Mouse (Mus musculus) heart, adult 9 months (tissue): ENCODE results near the gene Ubl3.

Source experiments
- DNase-seq, 2 experiments: peaks; one replicate each; pipeline ENCODE4 v3.0.0; 2022; ENCODE audit warnings: low spot score in 2 of 2

Gene Ubl3

GRCm38 (mm10) chr5:148552187-148553071 lies at the start of gene Ubl3:
Gene Ubl3 (minus strand): TSS chr5:148552789.
- DNase-seq, result peak; percentile 93 to 94

GRCm38 (mm10) chr5:148598376-148598775 lies 45.8 kb upstream of the Ubl3 start:
- DNase-seq, result no peak

DNA sequence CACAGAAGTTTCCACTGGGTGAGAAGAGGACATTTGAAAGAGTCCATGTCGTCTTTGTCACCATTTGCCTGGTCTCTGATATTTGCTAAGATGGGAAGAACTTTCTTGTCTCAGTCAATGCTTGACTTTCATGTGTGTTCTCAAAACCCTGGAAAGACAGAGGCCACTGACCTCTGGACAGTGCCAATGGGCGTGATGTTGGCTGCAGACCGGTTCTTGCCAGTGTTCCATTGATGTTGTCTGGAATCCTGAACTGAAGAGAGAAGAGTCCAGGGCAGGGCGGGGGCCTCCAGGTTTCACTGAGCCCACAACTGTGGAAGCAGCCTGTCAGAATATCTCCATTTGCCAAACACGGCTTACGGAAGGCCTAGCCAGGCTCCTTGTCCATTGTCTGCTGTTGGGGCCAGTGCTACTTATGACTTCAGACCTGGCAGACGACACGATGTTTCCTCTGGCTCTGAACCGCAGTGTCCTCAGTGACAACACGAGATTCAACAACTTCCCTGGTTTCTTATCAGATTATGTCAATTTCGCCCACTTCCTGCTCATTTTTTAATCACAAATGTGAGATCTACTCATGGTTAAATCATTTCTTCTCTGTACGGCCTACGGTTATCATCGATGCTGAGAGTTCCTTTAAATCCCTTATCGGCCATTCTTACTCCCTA lies 43.6 kb upstream of the Ubl3 start:
- DNase-seq, result peak in 1 of 2 experiments; percentile 18

- no peak for DNase-seq
Measured at GRCm38 (mm10) chr5:148595459-148595751, 42.8 kb upstream of the Ubl3 start.

DNA sequence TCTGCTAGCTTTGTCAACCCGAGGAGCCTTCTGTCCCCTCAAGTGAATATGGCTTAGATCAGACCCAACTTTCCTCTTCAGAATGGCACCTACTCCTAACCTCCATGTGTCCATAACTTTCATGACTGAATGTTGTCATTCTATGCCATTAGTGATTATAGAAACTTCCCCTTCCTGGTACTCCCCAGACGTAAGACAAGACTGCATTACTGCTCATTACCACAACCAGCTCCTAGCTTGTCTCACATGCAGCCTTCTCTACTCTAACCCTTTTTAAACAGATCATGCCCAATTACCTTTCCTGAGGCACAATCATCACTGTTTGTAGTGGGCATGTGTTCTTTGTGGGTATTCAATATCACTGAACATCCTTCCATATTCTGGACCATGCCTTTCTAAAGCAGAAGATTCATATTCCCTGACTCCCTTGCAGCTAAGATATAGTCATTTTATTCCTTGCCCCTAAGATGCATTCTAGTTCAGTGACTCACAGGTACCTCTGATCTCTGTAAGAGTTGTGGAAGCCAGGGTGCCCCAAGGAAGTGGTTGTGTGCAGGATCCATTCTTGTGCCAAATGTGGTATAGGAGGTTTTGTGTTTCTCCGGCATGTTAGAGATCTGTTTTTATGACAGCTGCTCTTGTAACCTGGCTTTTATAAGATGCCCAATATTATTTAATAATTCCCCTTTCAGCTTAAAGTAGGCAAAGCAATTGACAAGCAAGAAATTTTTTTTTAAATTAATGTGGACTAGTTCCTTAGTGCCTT lies 42.3 kb upstream of the Ubl3 start:
- DNase-seq, result no peak

- no peak for DNase-seq
Measured at GRCm38 (mm10) chr5:148593607-148594006, 41.0 kb upstream of the Ubl3 start.

DNA sequence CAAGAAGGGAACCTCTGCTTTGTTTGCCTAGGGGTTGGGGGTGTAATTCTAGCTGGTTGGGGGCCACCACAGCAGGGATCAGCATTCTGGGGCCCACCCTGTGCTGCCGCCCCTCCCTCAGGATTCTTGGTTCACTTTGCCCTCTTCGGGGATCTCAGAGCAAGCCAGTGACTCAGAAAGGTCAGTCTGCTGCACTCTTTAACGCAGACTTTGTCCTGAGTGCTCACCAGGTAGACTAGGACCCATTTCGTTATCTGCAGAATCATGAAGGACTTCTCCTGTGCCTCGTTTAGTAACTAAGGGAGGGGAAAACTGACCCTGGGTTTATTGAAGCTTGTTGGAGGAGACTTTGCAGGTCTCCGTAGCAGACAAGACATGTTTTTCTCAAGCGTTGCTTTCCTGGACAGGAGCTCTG lies 38.9 kb upstream of the Ubl3 start:
- DNase-seq, result no peak

DNA sequence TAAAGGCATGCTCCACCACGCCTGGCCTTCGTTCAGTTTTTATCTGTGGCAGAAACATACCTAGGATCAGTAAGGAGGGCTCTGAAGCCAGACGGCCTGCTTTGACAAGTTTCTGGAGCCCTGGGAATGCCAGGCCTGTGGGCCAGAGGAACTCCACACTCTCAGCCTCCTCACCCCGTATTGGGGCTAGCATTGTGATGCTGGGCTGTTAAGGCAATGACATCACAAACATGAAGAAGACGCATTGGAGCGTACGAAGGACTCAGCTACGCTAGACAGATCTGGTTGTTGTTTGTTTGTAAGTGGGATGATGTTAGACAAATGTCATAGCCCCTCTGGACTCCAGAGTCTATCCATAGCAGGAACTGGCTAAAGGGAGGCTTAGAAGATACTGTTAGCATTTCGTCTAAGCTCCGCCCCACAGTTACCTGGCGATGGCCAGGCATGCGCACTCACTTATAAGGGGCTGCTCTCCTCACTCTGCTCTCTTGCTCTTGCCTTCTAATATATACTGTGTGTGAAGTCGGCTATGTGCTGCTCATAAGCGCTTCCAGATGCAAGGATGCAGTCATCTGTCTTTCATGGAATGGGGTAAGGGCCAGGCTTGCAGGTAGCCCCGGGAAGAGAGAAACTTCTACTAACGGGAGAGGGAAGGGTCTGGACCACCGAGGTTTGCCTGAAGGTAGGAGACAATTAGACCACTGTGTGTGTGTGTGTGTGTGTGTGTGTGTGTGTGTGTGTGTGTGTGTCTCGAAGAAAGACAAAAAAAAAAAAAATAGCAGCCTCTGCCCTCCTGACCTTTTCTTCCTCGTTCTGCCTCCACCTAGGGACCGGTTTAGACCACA lies 38.2 kb upstream of the Ubl3 start:
- no peak for DNase-seq

DNA sequence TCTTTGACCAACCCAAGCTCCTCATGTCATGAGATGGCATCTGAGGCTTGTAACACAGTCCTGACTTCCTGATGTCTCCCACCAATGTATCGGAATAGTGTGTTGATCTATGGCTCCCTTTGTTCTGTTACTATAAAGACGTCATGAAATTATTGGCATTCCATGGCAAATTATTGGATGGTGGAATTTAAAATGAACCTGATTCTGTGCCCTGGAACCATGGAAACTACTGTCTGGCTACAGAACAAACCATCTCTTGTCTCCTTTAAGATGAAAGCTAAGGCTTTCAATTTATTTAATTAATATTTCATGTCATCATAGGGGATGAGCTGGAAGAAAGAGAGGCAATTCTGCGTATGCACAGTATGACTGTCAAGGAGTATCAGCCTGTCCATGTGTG lies 36.4 kb upstream of the Ubl3 start:
- no peak for DNase-seq

DNA sequence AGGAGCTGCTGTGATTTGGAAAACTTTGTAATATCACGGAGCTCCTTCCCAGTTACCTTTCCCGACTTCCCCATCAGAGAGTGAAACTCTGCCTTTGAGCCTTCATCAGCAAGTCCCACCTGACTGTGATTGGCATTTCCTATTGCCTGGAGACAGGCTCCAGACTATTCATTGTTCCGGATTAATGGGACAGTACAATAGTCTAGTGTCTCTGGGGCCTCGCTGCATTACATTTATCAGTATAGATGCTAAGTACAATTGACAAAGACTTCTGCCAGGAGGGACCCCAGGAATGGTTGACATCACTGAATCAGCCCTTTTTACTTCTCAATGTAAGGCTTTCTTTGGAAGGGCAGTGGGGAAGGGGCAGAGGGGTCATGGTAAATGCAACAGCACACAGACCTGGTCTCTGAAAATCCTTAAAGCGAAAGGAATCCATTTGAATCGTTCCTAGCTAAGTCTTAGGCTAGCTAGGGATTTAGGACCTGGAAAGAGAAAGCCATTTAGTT lies 35.6 kb upstream of the Ubl3 start:
- no peak for DNase-seq

DNA sequence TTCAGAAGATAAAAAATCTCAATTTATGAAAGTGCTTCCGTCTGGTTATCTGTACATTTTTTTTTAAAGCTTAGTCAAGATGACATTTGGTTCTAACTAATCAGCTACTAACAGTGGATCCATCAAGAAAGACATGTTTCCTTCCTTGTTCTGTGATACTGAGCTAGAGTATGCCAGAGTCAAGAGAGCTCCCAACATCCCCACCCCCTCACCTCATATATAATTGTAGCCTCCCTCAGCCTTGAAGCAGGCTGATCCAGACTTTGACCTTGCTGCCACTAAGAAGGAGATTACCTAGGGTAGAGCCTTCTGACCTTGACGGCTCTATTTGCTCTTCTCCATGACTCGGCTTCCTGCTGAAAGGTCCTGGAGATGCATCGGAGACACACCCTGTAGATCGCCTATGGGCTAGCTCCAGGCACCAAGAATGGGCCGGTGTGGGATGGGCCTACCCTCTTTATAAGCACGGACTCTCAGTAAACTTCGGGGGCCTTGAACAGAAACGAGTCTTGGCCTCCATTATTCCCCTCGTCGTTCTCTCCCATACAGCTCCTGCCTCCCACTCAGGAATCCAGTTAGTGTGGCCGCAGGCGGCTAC lies 27.9 kb upstream of the Ubl3 start:
- DNase-seq, result no peak

- no peak for DNase-seq
Measured at GRCm38 (mm10) chr5:148579156-148579555, 26.6 kb upstream of the Ubl3 start.

GRCm38 (mm10) chr5:148578353-148578752 lies 25.8 kb upstream of the Ubl3 start:
- DNase-seq, result no peak

GRCm38 (mm10) chr5:148577278-148577677 lies 24.7 kb upstream of the Ubl3 start:
- DNase-seq, result no peak

DNA sequence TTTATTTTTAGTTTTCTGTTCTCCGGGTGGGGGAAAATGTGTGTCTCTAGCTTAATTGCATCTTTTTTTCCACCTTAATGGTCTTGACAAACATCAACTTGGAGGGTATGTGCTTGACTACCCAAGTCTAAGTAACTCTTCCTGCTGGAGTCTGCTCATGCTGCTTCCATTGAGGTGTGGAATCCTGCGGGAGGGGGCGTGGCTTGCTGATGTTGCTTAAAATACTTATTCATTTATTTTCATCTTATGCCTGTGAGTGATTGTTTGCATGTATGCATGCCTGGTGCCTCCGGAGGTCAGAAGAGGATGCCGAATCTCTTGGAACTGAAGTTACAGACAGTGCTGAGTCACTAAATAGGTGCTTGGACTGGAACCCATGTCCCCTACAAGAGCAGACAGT lies 22.6 kb upstream of the Ubl3 start:
- no peak for DNase-seq

GRCm38 (mm10) chr5:148572676-148573075 lies 20.1 kb upstream of the Ubl3 start:
- no peak for DNase-seq

DNA sequence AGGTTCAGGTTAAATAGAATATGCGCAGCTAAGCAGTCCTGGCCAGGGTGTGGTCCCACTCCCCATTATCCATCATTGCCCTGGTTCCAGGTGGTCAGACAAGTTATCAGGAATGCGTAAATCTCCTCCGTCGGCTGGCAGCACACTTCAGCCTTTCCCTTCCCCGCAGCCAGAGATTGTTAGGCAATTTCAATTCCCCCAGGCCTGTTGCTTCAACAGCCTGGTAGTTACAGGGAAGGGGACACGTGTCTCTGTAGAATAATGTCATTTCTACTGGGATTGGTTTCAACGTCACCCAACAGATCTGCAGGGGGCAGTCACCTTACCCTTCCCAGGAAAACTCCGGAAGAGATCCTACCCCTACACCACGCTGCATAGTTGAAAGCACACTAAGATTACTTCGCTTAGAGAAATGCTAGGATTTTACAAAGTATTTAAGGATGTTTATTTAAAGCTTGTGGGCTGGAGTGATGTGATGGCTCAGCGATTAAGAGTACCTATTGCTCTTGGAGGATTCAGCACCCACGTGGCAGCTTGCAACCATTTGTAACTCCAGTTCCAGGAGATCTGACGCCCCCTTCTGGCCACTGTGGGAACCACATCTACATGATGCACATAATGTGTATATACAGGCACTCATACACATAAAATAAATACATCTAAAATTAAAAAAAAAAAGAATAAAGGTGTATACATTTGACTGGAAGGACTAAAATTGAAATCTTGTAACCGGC lies 18.1 kb upstream of the Ubl3 start:
- no peak for DNase-seq

- DNase-seq, result peak; percentile 60 to 71
Measured at GRCm38 (mm10) chr5:148569444-148569843, 16.9 kb upstream of the Ubl3 start.

DNA sequence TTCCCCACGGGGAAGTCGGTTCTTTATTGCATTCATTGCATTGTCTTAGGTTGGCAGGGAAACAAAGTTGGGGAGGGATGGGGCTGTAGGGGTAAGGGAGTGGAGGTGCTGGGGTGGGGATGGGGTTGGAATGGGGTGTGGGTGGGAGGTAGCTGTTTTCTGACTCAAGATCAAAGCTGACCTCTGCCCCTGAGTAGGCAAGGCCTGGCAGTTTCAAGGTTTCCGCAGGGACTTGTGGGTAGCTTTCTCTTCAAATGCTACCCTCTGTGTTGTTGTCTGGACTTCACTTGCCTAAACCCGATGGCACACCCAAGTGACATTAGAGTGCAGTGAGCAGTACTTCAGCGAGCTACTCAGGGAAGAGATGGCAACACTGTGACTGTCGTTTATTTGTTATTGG lies 13.0 kb upstream of the Ubl3 start:
- no peak for DNase-seq

GRCm38 (mm10) chr5:148564073-148564472 lies 11.5 kb upstream of the Ubl3 start:
- no peak for DNase-seq
